In genomic region chr2:129810563-129810962, GRCm38 (mm10) we compare ENCODE assay signal across 33 mouse cellular contexts.
"Had no signal": no experiment of that assay in that cellular context is flagged by ENCODE, and none has a peak within 500 bp of the region (broad histone marks: within the 10 kb centered on the region; RNA-seq: fewer than 3 reads in every experiment).

No protein-coding gene starts in this region.

- H3K9me3 ChIP-seq: heart, embryonic 12.5 days; heart, embryonic 13.5 days; heart, embryonic 15.5 days; hindbrain, embryonic 10.5 days; hindbrain, embryonic 12.5 days; hindbrain, embryonic 13.5 days; hindbrain, embryonic 15.5 days; intestine, embryonic 15.5 days; kidney, embryonic 15.5 days had no signal

- ATAC-seq: hindbrain, embryonic 16.5 days; hindbrain, postnatal 0 days; inflammation-experienced regulatory T-cells, adult 6 months; intestine, embryonic 15.5 days had no signal

- H3K4me3 ChIP-seq: heart, adult 2 months; heart, embryonic 12.5 days; heart, embryonic 13.5 days; heart, embryonic 15.5 days; hindbrain, embryonic 10.5 days; hindbrain, embryonic 12.5 days; hindbrain, embryonic 13.5 days; hindbrain, embryonic 15.5 days; intestine, embryonic 15.5 days; kidney, embryonic 15.5 days; layer of hippocampus, adult 2 months; left cerebral cortex, adult 2 months had no signal

- H3K27ac ChIP-seq: heart, adult 2 months; heart, embryonic 13.5 days; heart, embryonic 15.5 days; hindbrain, embryonic 10.5 days; hindbrain, embryonic 12.5 days; hindbrain, embryonic 13.5 days; hindbrain, embryonic 14.5 days; hindbrain, embryonic 15.5 days; hindbrain, postnatal 0 days; intestine, embryonic 15.5 days; kidney, embryonic 15.5 days; kidney, postnatal 0 days; layer of hippocampus, adult 2 months; left cerebral cortex, adult 2 months had no signal

- H3K27me3 ChIP-seq: heart, embryonic 12.5 days; heart, embryonic 13.5 days; heart, embryonic 15.5 days; hindbrain, embryonic 12.5 days; hindbrain, embryonic 13.5 days; hindbrain, embryonic 15.5 days; intestine, embryonic 15.5 days; kidney, embryonic 15.5 days had no signal

- DNase-seq: heart, adult 2 months; heart, postnatal 14 days; heart, postnatal 36 days; heart, postnatal 4 days; kidney, adult 11 months; kidney, adult 18-20 months; kidney, adult 2 months; kidney, adult 8-10 months; kidney, adult 9 months; kidney, postnatal 10 days; kidney, postnatal 14 days; kidney, postnatal 25 days; kidney, postnatal 36 days; kidney, postnatal 4 days; layer of hippocampus, adult 9-11 months; layer of hippocampus, postnatal 36 days had no signal

- H3K9ac ChIP-seq: heart, embryonic 12.5 days; heart, embryonic 13.5 days; heart, embryonic 15.5 days; hindbrain, embryonic 12.5 days; hindbrain, embryonic 13.5 days; hindbrain, embryonic 14.5 days; hindbrain, embryonic 15.5 days; intestine, embryonic 15.5 days; kidney, embryonic 15.5 days had no signal

- H3K4me2 ChIP-seq: heart, embryonic 11.5 days; heart, embryonic 12.5 days; heart, embryonic 13.5 days; heart, embryonic 15.5 days; hindbrain, embryonic 12.5 days; hindbrain, embryonic 13.5 days; hindbrain, embryonic 14.5 days; hindbrain, embryonic 15.5 days; intestine, embryonic 15.5 days; kidney, embryonic 15.5 days had no signal
